Mouse (Mus musculus) forebrain, embryonic 12.5 days (tissue): ENCODE measurements around the gene Bri3bp. TPM values are rescaled to one million over a fixed set of nuclear protein-coding genes. Genes with fewer than 3 reads are reported as not detected.

ENCODE experiments used
- ATAC-seq: fragments of 200-750 bp; cut with Nextera tagmentation; 2 replicates; pipeline ENCODE4 v1.8.0; 2017; ENCODE audit warnings: moderate TSS enrichment; ENCODE audit not compliant: low FRiP score
- H3K27ac ChIP-seq: fragments of 300-500 bp; sonication (generic); 2 replicates; pipeline ENCODE4 v1.5.1; 2016; ENCODE audit warnings: mild to moderate bottlenecking
- H3K27me3 ChIP-seq: fragments of 300-500 bp; sonication (generic); 2 replicates; pipeline ENCODE4 v1.6.1; 2016; ENCODE audit warnings: mild to moderate bottlenecking
- H3K36me3 ChIP-seq: fragments of 300-500 bp; sonication (generic); replicated peaks from 2 replicates; pipeline ENCODE4 v1.6.1; 2016; ENCODE audit warnings: mild to moderate bottlenecking
- H3K4me1 ChIP-seq: fragments of 300-500 bp; sonication (generic); 2 replicates; pipeline ENCODE4 v1.6.1; 2016
- H3K4me2 ChIP-seq: fragments of 300-500 bp; sonication (generic); 2 replicates; pipeline ENCODE4 v1.6.1; 2016; ENCODE audit warnings: mild to moderate bottlenecking, moderate library complexity
- H3K4me3 ChIP-seq: fragments of 300-500 bp; sonication (generic); replicated peaks from 2 replicates; pipeline ENCODE4 v1.5.1; 2016; ENCODE audit warnings: mild to moderate bottlenecking
- H3K9ac ChIP-seq: fragments of 300-500 bp; sonication (generic); 2 replicates; pipeline ENCODE4 v1.6.1; 2016; ENCODE audit warnings: mild to moderate bottlenecking
- H3K9me3 ChIP-seq: fragments of 300-500 bp; sonication (generic); 2 replicates; pipeline ENCODE4 v1.6.1; 2016
- WGBS: fragments of 180-500 bp; shearing (Covaris S2); methylation state at CpG from one replicate; pipeline ENCODE4 v1.1.7; 2016; 5-methylcytosine and 5-hydroxymethylcytosine counted together
- polyA plus RNA-seq: library from polyadenylated mRNA; unstranded; fragments of >200 nt; fragmentation: Nextera tagmentation; extraction: Ambion mirVana; gene quantifications from 2 replicates; pipeline ENCODE4 v1.2.1, GENCODE M21; 2016

Gene Bri3bp
- polyA plus RNA-seq, 1 experiment from 2014 or later, result 43.0 TPM

DNA sequence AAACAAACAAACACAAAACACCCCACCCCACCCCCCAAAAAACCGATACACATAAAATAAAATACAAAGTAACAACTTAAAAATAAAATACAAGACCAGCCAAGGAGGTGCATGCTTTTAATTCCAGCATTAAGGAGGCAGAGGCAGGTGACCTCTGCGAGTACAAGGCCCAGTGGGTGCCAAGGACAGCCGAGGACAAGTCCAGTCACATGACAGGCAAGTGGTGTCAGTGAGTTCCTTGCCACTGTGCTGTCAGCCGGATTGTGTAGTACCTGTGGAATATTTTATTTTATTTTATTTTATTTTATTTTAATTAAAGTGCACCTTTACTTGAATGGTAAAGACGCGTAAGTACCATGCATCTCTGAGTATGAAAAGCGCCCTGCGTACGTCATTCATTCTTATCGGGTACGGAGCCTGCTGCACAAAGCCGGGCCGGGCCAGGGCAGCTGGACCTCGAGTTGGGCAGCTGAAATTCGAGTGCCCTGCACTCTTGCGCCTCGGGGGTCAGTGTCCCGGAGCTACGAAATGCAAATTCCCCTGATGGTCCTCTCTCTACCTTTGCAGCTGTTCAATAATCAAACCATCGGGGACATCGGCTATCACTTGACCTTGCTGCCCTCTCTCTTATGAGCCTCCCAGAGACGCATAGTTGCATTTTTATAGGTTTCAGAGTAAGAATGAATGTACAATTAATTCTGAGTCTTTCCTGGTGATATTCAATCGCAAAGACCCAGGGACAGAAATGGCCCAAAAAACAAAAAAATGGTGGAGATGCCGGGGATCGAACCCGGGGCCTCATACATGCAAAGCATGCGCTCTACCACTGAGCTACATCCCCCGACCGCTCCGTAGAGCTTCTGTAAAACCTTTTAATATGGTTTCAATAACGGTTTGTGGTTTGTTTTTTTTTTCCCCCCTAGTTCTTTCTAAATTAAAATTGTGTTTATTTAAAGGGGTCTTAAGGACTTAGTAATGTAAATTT lies 37.6 kb upstream of the Bri3bp start:
- Histone ChIP-seq H3K9me3 (no peaks in the 10 kb centered on the region), H3K27ac (no peak overlapping the region), H3K4me3 (peak overlapping the region; percentile 39), H3K4me1 (peaks cover 10% of the 10 kb centered on the region), H3K27me3 (0 out of 2 replicates have a peak, but pooled peaks cover 3% of the 10 kb centered on the region), H3K36me3 (no peaks in the 10 kb centered on the region), H3K4me2 (peak overlapping the region; percentile 70), H3K9ac (peak overlapping the region; percentile 26; the same call in 1 of the 2 replicates)
- WGBS, result 10% methylated on average over 31 of the region's 31 CpGs
- peak; percentile 31; the same call in 1 of the 2 replicates for ATAC-seq

DNA sequence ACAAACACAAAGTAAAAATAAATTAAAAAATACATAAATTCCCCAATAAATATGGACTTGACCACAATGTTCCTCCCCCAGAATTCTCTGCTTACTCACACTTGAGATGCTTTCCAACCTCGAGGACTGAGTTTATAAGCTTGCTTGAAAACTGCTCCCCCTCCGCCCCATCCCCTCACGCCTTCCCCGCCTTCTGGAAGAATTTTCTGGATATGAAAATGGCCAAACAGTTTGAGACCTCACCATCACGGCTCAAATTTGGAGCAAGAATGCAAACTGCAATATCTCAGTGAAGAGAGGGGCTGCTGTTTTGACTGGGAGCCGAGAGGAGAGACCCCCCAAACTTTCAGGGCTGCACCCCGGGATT lies 36.8 kb upstream of the Bri3bp start:
- H3K27me3 ChIP-seq, result no peaks in the 10 kb centered on the region

DNA sequence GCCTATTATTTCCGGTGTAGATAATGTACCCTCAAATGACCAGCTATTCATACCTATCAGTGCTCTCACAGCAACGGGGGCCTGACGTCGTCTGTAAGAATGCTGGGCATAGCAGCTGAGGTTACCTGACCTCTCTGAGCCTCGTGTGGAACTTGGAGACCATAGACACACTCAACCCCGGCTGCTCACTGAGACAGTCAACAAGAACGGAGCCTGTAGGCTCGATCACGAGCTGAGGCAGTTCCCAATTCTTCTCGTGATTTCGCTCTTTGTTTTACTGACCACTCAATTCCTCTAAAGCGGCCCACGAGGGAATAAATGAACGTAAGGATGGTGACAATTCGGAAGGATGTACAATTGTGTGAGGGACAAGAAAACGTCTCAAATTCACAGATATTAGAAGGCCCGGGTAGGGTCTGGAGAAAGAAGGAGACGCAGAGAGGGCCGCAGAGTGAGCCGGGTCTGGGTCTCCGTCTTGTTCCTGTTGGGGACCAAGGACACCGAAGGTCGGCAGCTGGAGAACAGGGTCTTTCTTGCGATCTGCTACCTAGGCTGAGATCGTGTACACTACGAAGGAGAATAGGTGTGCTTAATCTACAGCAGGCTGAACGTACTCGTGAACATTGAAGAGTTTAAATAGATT lies 36.3 kb upstream of the Bri3bp start:
- ATAC-seq, result peak; percentile 34

More for the DNA sequence above, 36.8 kb upstream of the Bri3bp start:
- peak overlapping the region; percentile 70 for H3K4me2 ChIP-seq
- WGBS, result 3% methylated on average over 7 of the region's 7 CpGs
- H3K36me3 ChIP-seq, result no peaks in the 10 kb centered on the region
- H3K4me3 ChIP-seq, result peak overlapping the region; percentile 50
- peaks cover 10% of the 10 kb centered on the region for H3K4me1 ChIP-seq
- H3K9ac ChIP-seq, result peak overlapping the region; percentile 67
- H3K27ac ChIP-seq, result peak overlapping the region; percentile 90
- no peak for ATAC-seq
- H3K9me3 ChIP-seq, result no peaks in the 10 kb centered on the region

DNA sequence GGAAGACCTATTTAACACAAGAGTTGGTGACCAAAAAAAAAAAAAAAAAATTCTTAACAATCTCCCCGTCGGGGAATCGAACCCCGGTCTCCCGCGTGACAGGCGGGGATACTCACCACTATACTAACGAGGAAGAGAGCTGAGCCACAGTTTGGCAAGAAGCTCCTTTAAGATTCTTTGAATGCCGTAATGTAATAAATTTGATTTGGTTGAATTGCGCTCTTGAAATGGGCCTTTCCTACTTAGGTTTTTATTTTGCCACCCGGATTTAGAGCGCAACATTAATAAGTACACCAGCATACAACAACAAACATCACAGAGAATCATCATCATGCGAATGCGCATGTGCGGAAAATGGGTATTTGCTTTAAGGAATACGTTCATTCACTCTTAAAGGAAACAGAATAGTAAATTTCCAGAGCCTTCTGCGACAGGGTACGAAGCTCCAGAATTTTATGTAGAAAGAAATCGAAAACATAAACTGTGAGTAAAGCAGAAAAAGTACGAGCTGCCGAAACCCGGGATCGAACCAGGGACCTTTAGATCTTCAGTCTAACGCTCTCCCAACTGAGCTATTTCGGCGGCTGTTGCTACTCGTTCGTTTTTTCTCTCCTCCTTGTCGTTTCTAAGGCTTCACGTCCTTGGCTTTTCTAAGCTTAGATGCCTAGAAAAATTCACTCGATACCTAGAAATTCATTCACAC lies 35.7 kb upstream of the Bri3bp start:
- peak; percentile 70 for ATAC-seq
- Histone ChIP-seq H3K4me2 (peak overlapping the region; percentile 70), H3K4me1 (peaks cover 14% of the 10 kb centered on the region), H3K27me3 (no peaks in the 10 kb centered on the region), H3K9ac (peak overlapping the region; percentile 67), H3K4me3 (peak overlapping the region; percentile 50), H3K36me3 (no peaks in the 10 kb centered on the region), H3K9me3 (no peaks in the 10 kb centered on the region), H3K27ac (peak overlapping the region; percentile 90)
- WGBS, result under 1% methylated on average over 31 of the region's 31 CpGs

More for the DNA sequence above, 36.3 kb upstream of the Bri3bp start:
- WGBS, result under 1% methylated on average over 28 of the region's 28 CpGs
- H3K36me3 ChIP-seq, result no peaks in the 10 kb centered on the region
- peaks cover 14% of the 10 kb centered on the region for H3K4me1 ChIP-seq
- peak overlapping the region; percentile 67 for H3K9ac ChIP-seq
- H3K9me3 ChIP-seq, result no peaks in the 10 kb centered on the region
- H3K4me2 ChIP-seq, result peak overlapping the region; percentile 70
- no peaks in the 10 kb centered on the region for H3K27me3 ChIP-seq
- peak overlapping the region; percentile 90 for H3K27ac ChIP-seq
- peak overlapping the region; percentile 50 for H3K4me3 ChIP-seq

DNA sequence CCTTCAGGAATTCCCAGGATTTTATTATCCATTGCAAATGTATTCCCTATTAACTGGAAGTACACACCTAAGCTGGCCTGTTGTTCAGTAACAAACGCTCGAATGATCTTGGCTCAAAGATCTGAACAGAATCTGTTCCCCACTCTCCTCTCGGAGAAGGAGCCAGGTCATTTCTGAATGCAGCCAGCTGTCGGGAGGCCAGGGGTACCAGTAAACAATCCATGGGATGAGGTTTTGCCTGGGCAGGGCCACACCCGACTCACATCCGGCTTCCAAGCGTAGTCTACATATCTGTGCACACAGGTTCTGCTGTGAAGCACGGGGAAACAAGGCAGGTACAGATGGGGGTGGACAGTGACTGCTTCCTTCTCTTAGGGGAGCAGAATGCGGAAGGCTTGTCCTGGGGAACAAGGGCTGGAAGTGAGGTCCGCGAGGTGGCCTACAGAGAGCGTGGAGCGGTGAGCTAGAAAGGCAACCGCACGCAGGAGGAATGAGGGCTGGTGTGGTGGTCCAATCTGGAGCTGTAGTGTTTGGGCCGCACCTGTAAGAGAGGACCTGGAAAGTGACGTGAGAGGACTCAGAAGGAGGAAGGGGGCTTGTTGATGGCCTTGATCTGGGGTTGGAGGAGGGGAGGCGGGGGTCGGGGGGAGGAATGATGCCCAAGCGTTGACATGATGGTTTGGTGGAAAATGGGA lies 34.9 kb upstream of the Bri3bp start:
- H3K9me3 ChIP-seq, result no peaks in the 10 kb centered on the region
- H3K27ac ChIP-seq, result peak overlapping the region; percentile 86
- peak overlapping the region; percentile 50 for H3K4me3 ChIP-seq
- no peaks in the 10 kb centered on the region for H3K27me3 ChIP-seq
- no peaks in the 10 kb centered on the region for H3K36me3 ChIP-seq
- peak overlapping the region; percentile 70 for H3K4me2 ChIP-seq
- ATAC-seq, result peak; percentile 6; the same call in 1 of the 2 replicates
- H3K9ac ChIP-seq, result peak overlapping the region; percentile 65
- H3K4me1 ChIP-seq, result peaks cover 14% of the 10 kb centered on the region
- under 1% methylated on average over 20 of the region's 20 CpGs for WGBS

DNA sequence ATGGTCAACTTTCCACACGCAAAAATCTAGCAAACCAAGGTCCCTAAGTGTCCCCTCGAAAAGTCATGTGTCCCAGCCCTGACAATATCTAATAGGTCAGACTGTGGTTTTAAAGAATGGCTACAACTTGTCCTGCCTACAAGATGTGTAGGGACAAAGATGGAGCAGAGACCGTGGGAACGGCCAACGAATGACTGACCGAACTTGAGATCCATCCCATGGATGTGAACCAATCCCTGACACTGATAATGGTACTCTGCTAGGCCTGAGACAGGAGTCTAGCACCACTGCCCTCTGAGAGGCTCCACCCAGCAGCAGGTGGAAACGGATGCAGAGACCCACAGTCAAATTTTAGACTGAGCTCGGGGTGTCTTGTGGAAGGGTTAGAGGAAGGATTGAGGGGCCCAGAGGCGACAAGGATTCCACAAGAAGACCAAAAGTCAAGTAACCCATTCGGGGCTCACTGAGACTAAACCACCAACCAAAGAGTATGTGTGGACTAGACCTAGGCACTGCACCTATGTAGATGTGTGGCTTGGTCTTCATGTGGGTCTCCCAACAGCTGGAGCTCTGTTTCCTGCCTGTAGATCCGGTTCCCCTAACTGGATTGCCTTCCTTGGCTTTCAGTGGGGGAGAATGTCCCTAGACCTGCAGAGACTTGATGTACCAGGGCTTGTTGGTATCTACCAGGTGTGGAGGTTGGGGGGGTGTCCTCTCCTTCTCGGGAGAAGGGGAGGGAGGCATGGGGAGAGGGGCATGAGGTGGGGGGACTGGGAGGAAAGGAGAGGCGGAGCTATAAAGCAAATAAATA lies 34.1 kb upstream of the Bri3bp start:
- Histone ChIP-seq H3K27ac (peak overlapping the region; percentile 86), H3K4me3 (peak overlapping the region; percentile 50), H3K4me2 (peak overlapping the region; percentile 70), H3K4me1 (peaks cover 14% of the 10 kb centered on the region), H3K9me3 (no peaks in the 10 kb centered on the region), H3K9ac (peak overlapping the region; percentile 65), H3K27me3 (no peaks in the 10 kb centered on the region), H3K36me3 (no peaks in the 10 kb centered on the region)
- WGBS, result 59% methylated on average over 13 of the region's 13 CpGs
- no peak for ATAC-seq

DNA sequence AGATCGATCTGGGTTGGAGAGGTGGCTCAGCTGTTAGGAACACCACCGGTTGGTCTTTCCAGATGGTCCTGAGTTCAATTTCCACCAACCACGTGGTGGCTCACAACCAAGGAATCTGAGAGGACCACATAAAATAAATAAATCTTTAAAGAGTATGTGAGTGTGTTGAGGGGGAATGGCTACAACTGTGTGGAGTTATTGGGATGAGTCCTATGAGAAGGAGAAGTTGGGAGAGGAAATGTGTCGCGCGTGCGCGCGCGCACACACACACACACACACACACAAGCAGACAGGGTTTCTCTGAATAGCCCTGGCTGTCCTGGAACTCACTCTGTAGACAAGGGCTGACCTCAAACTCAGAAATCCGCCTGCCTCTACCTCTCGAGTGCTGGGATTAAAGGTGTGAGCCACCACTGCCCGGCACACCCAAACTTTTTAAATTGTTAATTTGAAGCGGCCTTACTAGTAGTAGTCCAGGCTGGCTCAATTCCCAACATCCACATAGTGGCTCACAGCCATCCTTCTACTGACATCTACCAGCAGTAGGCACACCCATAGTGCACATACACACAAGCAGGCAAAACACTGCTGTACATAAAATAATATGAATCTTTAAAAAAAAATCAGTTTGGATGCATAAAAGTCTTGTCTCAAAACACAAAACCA lies 33.3 kb upstream of the Bri3bp start:
- peak overlapping the region; percentile 27 for H3K4me2 ChIP-seq
- no peaks in the 10 kb centered on the region for H3K9me3 ChIP-seq
- ATAC-seq, result no peak
- 66% methylated on average over 14 of the region's 14 CpGs for WGBS
- H3K27ac ChIP-seq, result no peak overlapping the region
- peaks cover 14% of the 10 kb centered on the region for H3K4me1 ChIP-seq
- no peaks in the 10 kb centered on the region for H3K27me3 ChIP-seq
- H3K4me3 ChIP-seq, result peak overlapping the region; percentile 26; the same call in 1 of the 2 replicates
- no peak overlapping the region for H3K9ac ChIP-seq
- no peaks in the 10 kb centered on the region for H3K36me3 ChIP-seq

DNA sequence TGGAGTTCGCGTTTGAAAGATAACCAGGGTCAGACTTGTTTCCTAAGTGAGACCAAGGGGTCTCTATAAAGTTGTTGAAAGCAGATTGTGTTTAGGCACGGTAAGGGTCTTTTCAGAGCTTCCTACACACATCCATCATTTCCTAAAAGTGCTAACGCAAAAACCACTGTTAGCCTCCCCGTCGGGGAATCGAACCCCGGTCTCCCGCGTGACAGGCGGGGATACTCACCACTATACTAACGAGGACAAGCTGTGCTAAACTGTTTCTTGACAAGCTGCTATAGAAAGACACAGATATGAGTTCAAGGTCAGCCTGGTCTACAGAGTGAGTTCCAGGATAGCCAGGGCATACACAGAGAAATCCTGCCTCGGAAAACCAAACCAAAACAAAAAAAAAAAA lies 32.5 kb upstream of the Bri3bp start:
- peaks cover 7% of the 10 kb centered on the region for H3K36me3 ChIP-seq
- under 1% methylated on average over 13 of the region's 13 CpGs for WGBS

DNA sequence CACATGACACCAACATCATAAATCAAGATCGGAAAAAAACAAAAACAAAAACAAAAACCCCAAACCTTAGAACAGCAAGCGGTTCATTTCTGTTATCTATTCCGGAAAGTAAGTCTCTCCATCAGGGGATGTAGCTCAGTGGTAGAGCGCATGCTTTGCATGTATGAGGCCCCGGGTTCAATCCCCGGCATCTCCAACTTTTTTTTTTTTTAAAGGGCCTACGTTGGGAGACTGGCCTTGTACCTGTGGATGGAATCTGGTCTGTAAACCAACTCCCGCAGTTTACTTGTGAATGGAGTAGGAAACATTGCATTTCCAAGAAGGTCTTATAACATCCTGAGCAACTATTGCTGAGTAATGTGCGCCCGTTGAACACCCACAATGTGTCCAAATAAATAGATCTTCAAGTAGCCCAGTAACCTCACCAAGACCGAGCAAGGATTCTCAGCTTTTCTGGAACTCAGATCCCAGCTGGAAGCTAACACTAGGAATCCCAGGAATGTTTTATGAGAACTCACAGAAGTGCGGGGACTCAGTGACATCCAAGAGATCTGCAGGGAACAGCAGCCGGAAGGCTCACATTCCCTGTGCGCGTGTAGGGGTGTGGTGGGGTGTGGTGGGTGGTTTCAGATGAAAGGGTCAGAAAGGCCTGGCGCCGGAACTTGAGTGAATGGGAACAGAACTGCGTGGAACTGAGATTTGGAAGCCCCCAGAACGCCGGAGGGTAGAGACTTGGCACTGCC lies 31.8 kb upstream of the Bri3bp start:
- WGBS, result 9% methylated on average over 20 of the region's 20 CpGs
- peaks cover 14% of the 10 kb centered on the region for H3K4me1 ChIP-seq
- H3K27ac ChIP-seq, result no peak overlapping the region
- ATAC-seq, result 0 out of 2 replicates have a peak, but pooled peaks have one; percentile 31
- H3K4me3 ChIP-seq, result peak overlapping the region; percentile 26
- H3K4me2 ChIP-seq, result peak overlapping the region; percentile 38
- no peaks in the 10 kb centered on the region for H3K27me3 ChIP-seq
- H3K36me3 ChIP-seq, result peaks cover 13% of the 10 kb centered on the region
- H3K9ac ChIP-seq, result no peak overlapping the region
- H3K9me3 ChIP-seq, result no peaks in the 10 kb centered on the region

More for the DNA sequence above, 32.5 kb upstream of the Bri3bp start:
- Histone ChIP-seq H3K27me3 (no peaks in the 10 kb centered on the region), H3K27ac (0 out of 2 replicates have a peak overlapping the region, but pooled peaks have one; percentile 38), H3K9ac (no peak overlapping the region), H3K4me1 (peaks cover 14% of the 10 kb centered on the region), H3K4me2 (peak overlapping the region; percentile 38), H3K9me3 (no peaks in the 10 kb centered on the region), H3K4me3 (peak overlapping the region; percentile 26)
- ATAC-seq, result peak; percentile 28

DNA sequence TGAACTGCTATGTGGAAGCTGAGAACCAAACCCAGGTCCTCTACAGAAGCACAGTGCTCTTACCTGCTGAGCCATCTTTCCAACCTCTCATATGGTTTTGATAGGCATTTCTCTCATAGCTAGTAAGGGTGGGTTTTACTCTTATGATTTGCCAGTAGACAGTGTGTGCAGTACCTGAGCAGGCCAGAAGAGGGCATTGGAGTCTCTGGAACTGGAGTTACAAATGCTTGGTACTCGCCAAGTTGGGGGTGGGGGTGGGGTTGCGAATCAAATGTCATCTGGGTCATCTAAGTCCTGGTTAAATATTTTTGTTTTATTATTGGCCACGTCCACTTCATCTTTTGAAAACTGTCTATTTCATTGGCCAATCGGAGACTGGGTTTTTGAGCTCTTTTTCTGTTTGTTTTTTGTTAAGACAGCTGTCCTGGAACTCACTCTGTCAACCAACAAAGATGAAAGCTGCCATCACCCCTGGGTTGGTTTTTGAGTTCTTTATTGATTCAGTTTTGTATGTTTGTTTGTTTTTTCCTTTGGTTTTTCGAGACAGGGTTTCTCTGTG lies 29.3 kb upstream of the Bri3bp start:
- 60% methylated on average over 5 of the region's 5 CpGs for WGBS
- H3K4me1 ChIP-seq, result peaks cover 9% of the 10 kb centered on the region
- H3K9me3 ChIP-seq, result no peaks in the 10 kb centered on the region
- H3K27ac ChIP-seq, result no peak overlapping the region
- no peak overlapping the region for H3K9ac ChIP-seq
- no peak overlapping the region for H3K4me2 ChIP-seq
- no peak for ATAC-seq
- H3K27me3 ChIP-seq, result no peaks in the 10 kb centered on the region
- H3K4me3 ChIP-seq, result no peak overlapping the region
- peaks cover 38% of the 10 kb centered on the region for H3K36me3 ChIP-seq
